Mouse (Mus musculus) duodenum, adult 2 months (tissue): ENCODE results near the gene Scn3b. TPM values are rescaled to one million over a fixed set of nuclear protein-coding genes. Genes with fewer than 3 reads are reported as not detected.

Source experiments
- polyA plus RNA-seq: library from polyadenylated mRNA; depleted of rRNA; stranded (reverse); fragments of >200 nt; gene quantifications from 2 replicates; pipeline ENCODE4 v1.2.3, GENCODE M21; 2012; ENCODE audit warnings: low replicate concordance; rRNA removed

The Scn3b gene
- 0.02 and 0.50 TPM in 2 replicates for polyA plus RNA-seq

DNA sequence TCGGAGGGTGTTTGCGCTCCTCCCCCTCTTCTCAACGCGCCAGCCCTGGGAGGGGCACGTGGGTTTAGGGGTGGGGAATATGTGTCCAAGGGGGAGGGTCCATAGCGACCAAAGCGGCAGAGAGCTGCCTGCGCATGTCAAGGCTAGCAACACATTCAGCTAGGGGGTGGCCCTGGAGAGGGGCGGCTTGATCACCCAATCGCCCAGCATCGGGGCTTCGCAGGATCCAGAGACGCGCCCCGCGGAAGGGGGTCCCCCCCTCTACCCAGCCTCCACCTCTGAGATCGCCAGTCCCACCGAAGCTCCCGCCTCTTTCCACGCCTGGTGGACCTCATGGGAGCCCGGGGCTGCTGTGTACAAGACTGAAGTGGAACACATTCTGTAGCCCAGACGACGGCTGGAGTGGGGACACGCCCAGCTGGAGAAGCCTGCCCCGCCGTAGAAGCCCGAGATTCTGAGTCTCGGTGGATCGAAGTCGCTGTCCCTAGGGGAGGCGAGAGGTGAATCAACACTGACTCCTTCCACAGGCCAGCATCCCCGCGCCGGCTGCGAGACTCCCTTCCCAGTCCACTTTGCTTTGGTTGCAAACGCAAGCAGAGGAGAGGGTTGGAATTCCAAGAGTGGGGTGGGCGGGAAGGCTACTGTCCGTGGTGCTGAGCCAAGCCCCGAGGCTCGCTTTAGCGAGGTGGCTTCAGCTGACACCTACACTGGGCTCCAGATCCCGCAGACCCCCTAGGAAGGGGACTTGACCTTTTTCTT, at the start of gene Scn3b:
Scn3b (plus strand) TSS at position 115 of the 759 bp plus-strand sequence.

Other genes starting within 250 kb of the Scn3b start
- gene Olfr981, start 247.8 kb upstream of the Scn3b start, polyA plus RNA-seq: not detected in 2 replicates
- not detected in 2 replicates for gene Olfr982, start 195.4 kb upstream of the Scn3b start, polyA plus RNA-seq
- gene Olfr983, start 175.6 kb upstream of the Scn3b start, polyA plus RNA-seq: not detected in 2 replicates
- gene Olfr984, start 155.0 kb upstream of the Scn3b start, polyA plus RNA-seq: not detected in 2 replicates
- not detected in 2 replicates for gene Olfr985, start 139.0 kb upstream of the Scn3b start, polyA plus RNA-seq
- not detected in 2 replicates for gene Tmem225, start 121.1 kb upstream of the Scn3b start, polyA plus RNA-seq
- not detected in 2 replicates for gene Olfr986, start 88.3 kb upstream of the Scn3b start, polyA plus RNA-seq
- 0.06 and 0.32 TPM in 2 replicates for gene Zfp202, start 76.9 kb upstream of the Scn3b start, polyA plus RNA-seq